Mouse (Mus musculus): ENCODE measurements around the gene Hdac7.

DNA sequence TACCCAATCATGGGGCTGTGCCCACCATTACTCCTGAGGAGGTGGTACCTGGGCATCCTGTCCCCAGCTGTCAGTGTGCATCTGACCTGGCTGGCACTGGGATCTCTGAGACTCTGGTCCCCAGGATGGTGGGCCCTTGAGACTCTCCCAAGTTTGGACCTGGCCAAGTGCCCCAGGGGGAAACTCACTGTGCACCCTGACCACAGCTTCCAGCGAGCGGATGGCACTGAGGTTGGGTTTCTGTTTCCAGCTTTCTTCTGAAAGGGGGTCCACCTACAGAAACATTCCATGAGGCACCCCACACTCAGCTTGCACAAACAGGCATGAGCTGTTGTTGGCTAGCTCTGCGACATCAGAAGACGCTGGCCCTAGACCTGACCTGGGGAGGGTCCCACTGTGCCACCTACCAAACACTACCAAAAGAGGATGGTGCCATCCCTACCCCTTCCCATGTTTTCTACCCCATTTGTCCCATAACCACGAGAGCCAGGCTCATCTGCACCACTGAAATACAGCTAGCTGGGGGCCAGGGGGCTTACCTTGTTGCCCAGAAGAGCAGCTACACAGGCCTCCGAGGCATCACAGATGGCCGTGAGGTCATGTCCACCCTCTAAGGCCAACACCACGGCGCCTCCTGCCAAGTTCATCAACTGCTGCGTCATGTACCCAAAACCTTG is 48.6 kb downstream of the Hdac7 start:
- TF ChIP-seq MXI1 (IDR thresholded peaks at IDR 0.05; ENCODE audit: low read depth, low read length) (no peak), POLR2A (IDR thresholded peaks at IDR 0.05; ENCODE audit: low read depth, low read length) (no peak), CHD2 (IDR thresholded peaks at IDR 0.05; ENCODE audit: low read length) (no peak), CTCF (conservative IDR thresholded peaks at IDR 0.05 in 1 of 2, IDR thresholded peaks at IDR 0.05 in 1 of 2; ENCODE audit: low read depth in 2 of 2, low read length in 2 of 2) (no peak)

Measured in CH12.LX (cell line).